Mouse (Mus musculus): ENCODE measurements around the gene Lkaaear1.
A peak's percentile ranks its signal among the peaks of the same experiment; 100 is the strongest.

Gene Lkaaear1

DNA sequence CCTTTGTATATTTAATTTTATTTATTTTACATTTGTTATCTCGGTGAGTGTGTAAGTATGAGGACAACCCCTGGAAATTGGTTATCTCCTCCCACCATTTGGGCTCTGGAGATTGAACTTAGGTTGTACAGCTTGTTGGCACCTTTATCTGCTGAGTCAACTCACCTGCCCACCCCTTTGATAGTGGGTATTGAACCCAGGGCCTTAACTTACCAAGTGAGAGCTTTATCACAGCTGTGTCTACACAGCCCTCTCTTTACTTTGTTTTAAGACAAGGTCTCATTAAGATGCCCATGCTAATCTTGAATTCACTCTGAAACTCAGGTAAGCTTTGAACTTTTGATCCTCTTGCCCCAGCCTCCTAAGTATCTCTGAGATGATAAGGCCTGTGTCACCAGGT lies 16.3 kb downstream of the Lkaaear1 start:
- no peak for DNase-seq

DNA sequence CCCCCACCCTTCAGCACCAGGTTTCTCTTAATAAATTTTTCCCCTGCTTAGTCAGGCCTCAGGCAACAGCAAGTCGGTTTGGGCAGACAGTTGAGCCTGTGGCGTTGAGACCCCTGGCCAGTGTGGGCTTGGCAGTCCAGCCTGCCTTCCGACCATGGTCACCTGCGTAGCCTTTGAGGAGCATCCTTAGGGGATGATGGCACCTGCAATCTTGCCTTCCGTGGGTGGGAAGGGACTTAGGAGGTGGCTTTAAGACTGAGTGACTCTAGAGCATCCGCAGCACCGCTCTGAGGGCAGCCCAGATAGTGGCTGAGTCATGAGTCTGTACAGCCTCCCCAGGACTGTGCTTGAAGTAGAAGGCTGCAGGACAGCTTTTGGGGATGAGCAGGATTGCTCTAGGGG lies 17.5 kb downstream of the Lkaaear1 start:
- DNase-seq = no peak

DNA sequence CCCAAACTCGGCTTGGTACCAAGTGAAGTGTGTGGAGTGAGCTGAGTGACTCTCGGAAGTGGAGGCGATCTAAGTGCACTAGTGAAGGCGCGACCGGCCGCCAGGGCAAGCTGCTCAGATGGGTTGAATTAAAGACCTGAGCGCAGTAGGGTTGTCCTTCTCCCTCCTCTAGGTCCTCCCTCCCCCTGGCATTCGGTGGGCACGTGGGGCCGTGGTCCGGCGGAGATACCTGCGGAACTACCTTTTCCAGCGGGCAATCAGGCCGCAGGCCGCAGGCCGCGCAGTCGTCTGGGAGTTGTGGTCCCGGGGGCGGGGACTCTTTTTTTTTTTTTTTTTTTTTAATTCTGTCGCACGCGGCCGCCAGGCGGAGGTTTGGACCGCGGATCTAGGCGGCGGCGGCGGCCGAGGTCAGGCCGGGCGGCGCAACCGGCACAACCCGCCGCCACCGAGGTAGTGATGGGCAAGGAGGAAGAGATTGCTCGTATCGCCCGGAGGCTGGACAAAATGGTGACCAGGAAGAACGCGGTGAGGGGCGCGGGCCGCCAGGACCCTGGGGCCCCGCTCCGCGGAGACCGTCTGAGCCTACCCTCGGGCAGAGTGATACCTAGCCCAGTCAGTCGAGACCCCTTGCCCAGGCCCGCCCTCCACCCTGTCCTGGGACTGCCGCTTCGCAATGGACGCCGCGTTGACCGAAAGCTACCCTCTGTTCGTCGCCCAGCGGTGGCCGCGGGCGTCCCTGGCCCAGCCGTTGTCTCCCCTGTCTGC lies 18.1 kb downstream of the Lkaaear1 start, which contains the start of gene Tcea2:
Gene Tcea2, plus strand, starts transcription at position 360 of the 765 bp plus-strand sequence.
- peak; percentile 78 for DNase-seq

DNA sequence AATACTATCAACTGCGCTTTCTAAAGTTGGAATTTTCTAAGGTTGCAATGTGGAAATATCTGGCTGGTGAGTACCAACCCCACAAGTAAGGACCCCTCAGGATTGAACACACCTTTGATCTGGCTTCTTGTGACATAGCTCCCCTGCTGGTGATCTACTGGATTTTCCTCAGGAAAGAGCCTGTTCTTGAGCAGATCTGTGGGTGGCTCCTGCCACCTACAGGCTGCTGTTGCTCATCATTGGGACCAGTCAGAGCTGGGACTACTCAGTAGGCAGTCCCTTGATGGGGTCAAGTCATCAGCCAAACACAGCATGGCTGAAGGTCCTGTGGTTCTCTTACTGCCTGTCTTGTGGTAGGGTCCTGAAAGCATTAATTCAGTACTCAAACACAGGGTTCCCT lies 19.5 kb downstream of the Lkaaear1 start:
- peak; percentile 89 for DNase-seq

DNA sequence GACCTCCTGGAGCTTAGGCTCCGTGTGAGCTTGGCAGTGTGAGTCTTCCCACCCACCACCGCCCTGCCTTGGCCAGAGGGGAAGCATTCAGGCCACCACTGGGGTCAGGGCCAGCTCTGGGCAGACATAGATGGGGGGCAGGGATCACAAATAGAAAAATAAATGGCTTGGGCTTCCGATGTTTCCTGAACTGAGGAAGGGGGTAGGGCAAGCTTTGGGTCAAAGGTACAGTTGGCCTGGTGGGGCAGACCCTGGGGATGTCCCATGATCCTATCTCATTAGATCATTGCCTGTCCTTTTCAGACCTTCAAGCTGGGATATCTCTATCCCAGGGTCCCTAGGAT lies 20.5 kb downstream of the Lkaaear1 start:
- DNase-seq = peak; percentile 60

DNA sequence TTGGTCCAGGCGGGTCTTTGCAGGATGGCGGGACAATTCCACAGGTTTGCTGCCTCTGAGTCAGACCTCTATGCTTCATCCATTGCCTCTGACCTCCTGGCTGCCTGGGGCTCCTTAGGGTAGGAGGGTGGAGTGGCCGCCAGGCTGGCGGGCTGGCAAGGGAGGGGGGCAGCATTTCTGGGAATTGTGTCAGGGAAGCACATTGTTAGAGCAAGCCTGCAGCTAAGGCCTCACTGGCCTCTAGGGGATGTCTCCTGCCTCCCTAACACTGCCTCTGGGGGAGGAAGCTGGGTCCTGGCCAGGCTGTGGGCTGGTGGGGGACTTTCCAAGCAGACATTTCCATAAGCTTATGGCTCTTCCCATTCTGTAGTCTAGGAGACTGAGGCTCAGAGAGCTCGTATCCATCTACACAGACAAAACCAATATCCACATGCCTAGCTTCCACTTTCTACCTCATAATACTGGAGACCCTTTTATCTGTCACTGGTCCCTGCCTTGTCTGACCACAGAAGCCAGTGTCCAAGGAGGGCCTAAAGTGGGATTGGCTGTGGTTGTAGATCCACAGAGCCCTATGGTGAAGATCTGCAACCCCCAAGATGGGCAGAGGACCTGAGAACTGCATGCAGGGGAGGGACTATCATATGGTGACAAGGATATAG lies 21.0 kb downstream of the Lkaaear1 start:
- DNase-seq = peak; percentile 82

DNA sequence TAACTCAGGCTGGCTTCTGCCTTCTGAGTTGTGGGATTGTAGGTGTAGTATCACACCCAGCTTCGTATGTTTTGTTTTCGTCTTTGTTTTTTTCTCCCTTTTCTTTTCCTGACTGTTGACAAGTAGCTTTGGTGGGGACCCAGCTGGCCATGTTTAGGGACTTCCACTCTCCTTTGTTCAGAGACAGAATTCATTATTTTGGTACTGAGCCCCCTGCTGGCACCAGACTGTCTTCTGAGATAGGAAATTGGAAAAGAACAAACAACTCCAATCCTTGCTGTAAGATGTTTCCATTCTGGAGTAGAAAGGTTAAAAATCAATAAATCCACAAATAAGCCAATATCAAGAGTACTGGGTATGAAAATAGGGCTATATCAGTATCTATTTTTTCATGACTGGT lies 21.8 kb downstream of the Lkaaear1 start:
- DNase-seq = peak; percentile 65

DNA sequence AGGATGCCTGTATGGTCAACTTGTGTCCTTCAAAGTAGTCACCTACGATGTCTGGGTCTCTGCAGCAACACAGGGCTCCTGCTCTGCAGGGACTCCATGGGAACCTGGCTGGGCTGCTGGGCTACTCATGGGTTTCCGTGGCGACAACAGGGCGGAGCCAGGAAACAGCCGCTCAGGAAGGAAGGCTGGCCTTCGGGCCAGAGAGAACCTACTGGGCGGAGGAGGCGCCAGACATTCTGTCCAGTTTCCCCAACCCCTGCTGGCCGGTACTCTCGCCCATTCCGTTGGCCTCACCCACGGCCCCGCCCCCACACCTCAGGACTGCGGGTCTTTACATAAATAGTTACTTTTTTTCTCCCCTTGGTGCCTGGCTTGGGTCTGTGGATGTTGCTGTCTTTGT lies 22.8 kb downstream of the Lkaaear1 start:
- DNase-seq = peak; percentile 89

DNA sequence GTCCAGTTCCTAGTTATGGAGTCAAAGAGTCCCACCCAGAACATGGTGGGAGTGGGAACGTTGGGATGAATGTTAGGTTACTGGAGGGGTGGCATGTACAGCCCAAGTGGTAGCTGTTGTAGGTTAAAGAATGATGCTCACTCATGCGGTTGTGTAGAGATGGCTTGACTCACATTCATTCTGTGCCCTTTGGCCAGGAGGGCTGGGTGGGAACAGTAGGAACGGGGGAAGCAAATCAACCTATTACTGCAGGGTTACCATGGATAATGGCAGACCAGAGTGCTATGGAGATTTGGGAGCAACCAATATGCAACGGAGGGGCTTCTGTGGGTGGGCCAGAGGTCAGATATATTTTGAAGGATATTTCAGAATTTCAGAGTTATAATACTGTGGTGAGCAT lies 23.3 kb downstream of the Lkaaear1 start:
- DNase-seq = no peak

DNA sequence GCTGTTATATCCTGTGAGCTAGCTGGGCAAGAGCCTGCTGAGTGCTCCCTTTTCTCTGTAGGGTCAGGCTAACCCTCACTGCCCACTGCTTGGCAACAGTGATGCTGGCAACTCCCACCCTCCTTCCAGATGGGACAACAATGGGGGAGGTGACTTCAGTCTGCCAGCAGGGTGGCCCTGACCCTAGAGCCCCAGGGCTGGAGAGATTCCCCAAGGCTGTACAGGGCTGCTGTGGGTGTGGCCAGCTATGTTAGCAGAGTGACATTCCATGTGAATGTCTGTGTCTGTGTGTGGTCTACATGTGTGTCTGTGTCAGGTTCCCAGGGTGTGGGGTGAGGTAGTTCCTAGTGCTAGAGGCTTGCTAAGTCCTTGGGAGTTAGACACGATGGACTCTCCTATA lies 24.7 kb downstream of the Lkaaear1 start:
- peak; percentile 66 for DNase-seq

DNA sequence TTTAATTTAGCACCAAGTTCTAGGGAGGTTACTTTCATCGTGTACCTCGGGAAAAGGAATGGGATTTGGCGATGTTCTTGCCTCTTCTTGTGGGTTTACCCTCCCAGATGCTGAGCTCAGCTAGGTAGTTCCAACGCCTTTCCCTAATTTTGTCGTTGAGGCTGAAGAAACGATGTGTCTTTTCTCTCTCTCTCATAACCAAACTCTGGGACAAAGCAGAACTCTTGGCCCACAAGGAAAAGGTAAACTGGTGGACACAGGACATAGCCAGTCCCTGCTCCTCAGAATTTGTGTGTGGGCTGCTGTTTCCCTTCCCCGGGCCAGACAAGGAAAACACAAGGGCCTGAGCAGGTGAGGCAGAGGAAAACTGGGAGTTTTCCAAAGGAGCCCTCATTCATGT lies 26.3 kb downstream of the Lkaaear1 start:
- DNase-seq = no peak

DNA sequence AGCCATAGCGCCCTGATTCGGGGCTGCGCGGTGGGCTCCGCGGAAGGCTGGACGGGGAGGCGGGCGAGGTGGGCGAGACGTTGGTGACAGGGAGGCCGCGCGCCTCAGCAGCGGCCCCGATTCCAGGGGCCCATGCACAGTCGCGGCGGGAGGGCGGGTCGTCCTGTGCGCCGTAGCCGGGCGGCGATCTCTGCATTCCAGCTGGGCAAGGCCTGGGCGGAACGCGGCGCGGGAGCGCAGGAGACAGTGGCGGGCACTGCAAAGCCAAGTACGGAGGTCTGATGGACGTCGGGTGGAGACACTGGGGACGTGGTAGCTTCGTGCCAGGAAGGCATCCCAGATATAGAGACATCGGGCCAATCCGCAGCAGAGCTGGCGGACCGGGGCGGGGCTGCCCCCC lies 26.9 kb downstream of the Lkaaear1 start, which contains the start of gene Sox18:
Gene Sox18, minus strand, starts transcription at position 315 of the 400 bp plus-strand sequence.
- DNase-seq = peak; percentile 78

DNA sequence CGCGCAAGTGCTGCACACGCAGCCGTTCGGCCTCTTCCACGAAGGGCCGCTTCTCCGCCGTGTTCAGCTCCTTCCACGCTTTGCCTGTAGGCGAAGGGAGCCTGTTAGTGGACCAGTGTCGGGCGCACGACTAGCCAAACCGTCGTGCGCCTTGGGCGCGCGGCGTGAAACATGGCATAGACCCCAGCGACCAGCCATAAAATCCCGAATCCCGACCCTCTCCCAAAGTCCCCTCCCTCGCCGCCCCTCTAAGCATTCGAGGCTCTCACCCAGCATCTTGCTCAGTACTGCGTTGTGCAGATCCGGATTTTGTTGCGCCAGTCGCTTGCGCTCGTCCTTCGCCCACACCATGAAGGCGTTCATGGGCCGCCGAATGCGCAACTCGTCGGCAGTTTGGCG lies 27.3 kb downstream of the Lkaaear1 start:
- DNase-seq = no peak

DNA sequence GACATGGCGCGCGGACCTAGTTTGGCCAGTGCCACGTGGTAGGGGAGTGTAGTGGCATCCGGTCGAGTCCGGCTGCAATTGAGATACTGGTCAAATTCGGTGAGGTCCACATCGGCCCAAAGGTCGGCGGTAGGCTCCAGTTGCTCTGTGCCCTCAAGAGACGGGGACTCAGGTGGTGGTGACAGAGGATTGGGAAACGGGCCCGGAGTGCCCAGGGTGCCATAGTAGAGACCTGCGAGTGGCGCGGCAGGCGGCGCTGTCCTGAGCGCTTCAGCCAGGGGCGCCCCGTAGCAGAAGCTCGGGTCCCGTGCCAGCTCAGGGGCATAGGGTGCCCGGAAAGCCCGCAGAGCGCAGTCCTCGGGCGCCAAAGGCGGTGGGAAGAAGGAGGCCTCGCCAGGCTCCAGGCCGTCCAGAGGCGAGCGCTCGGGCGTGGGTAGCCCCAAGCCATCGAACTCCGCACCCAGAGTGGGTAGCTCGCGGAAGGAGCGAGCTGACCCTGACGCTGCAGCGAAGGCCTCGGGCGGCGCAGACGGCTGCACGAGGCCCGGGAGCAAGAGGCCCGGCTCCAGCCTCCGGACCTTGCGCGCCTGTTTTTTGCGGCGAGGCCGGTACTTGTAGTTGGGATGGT lies 27.8 kb downstream of the Lkaaear1 start:
- peak; percentile 40 for DNase-seq

DNA sequence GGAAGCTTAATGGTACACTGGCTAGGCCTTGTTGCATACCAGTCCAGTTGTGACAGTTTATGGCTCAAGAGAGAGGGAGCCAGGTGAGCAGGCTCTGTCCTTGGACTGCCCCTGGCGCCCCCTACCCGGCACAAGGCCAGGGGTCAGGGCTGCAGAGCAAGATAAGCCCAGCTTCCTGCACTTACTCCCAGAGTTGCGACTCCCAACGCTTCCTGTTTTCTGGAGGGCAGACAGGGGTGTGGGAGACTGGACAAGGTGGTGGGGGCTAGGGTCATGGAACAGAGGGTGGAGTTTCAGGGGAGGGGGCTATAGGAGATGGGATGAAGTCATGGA lies 35.0 kb downstream of the Lkaaear1 start:
- peak; percentile 86 for DNase-seq

DNA sequence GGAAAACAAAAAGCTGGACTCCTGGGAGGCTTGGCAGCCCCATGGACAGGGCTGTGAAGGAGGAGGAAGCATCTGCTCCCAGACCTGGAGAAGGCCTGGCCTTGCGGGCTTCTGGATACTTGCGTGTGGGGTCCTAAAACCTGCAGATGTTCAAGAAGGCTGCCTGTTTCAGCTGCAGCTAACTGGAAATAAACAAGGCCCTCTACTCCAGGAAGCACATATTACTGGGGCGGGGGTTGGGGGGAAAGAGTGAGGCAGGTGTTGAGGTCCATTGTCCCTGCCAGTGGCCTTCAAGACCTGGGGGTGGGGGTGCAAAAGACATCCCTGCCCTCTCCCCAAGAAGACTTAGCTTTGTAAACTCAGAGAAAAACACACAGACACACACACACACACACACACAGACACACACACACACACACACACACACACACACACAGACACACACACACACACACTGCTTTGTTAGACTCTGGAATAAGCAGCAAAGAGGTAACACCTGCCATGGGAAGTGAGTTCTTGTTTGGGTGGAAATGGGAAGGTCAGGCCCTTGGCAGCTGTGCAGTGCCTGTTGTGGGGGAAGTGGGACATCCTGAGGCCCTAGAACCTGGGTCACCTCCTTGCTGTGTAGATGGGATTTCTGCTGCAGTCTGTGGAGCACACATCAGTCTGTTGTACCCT lies 35.5 kb downstream of the Lkaaear1 start:
- DNase-seq = peak; percentile 53

DNA sequence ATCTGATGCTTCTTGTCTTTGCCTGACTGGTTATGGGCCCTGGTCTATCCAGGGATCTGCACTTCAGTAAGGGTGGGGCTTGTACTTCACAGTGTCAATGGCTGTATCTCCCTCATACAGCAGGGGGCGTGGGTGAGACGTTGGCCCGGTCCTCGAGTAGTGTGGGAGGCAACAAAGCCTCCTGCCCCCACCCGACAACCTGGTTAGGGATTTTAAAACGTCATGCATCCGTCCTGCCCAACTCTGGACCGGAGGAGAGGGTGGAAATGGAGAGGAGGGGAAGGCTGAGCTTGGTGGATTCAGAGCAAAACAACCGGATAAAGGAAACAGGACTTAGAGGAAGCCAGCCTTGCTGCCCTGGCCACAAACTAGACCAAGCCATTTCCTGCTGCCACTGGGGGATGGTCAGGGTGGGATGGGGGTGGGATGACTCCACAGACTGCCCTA lies 38.6 kb downstream of the Lkaaear1 start:
- DNase-seq = peak; percentile 96

DNA sequence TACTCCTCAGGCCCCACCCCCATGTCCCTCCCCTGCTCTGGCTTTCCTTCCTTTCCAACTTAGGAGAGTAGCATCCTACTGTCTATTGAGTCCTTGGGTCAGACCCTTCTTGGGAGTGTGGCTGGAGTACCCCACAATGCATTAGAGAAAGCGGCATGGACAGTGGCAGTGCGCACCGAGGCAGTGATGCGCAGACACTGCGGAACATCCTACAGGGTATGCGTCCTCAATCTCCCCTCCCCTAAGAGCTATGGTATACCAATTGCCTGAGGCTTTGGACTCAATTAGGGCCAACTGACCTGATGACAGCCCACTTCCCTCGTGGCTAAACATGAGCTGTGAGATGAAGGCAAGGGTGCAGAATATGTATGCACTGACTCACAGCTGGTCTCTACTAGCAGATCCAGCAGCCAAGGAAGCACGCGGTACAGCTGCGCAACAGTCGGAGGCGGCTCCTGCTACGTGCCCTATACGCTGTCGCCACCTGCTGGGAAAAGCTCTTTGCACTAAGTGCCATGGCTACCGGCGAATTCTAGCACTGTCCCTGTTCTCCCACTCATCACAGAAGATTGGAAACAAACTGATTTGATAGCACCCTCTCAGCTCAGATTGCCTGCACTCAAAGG lies 39.2 kb downstream of the Lkaaear1 start:
- DNase-seq = peak; percentile 84

DNA sequence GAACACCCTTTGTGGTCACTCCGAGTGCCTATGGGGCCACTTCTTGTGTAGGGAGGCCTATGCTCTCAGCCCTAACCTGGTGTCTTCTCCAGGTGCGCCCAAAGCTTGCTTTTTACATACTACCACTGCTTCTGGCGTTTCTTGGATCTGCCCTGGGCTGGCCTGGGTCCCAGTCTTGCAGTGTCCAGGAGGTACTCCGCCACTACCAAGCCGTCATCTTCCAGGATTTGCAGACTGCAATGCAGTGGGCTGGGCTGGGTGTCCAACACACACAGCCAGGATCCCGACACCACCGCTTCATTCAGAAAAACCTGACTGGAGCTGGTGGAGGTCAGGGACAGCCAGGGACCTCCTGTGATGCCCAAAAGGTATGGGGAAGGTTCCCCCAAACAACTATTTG lies 39.7 kb downstream of the Lkaaear1 start:
- no peak for DNase-seq

DNA sequence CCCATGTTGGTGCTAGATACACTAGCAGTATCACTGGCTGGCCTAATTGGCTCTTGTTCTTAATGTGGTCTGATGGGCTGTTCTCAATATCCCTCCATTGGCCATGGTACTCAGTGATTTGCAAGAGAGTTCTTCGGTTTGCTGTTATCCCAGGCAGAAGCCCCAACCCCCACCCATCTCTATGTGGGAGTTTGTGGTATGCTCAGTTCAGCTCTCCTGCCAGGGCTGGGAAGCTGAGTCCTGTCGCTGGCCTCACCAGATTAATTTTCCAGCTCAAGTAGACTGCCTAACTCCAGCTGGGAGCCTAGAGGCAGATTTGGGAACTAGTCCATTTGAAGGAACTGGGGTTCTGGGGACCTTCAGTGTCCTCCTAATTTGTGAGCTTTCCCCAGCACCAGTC lies 40.8 kb downstream of the Lkaaear1 start:
- no peak for DNase-seq

DNA sequence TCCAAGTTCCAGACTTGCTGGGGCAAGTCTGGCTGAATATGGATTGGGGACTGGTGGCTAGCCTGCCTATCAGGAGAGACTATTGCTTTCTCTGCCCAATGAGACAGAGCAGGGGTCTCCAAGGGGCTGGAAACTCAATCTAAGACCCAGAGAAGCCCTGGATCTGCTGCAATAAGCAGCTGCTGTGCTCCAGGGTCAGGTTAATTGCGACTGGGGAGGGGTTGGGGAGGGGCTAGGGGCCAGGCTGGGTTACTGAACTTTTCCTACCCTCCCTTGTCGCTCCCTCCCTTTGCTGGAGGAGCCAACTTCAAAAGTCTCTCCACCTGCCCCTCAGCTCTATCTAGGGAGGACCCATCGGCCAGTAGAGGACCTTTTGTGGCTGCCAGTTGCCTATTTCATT lies 41.5 kb downstream of the Lkaaear1 start, which contains the start of gene Gm29797:
Gene Gm29797, plus strand, starts transcription at position 301 of the 400 bp plus-strand sequence.
- no peak for DNase-seq

DNA sequence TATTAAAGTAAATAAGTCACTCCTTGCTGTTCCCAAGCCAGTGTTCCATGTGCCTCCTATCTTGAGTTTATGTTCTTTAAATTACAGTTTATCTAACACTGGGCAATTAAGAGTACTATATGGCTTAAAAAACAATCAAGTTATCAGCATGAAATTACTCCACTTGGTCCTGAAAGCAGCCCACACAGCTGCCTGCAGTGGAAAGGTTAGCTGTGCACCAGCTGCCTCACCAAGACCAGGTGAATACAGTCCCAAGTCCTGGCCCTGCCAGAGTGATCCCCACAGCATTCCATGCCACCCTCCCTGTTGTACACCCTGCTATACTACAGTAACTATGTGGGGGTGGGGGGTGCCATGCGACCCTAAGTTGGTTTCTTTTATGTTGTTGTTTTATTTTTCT lies 44.7 kb downstream of the Lkaaear1 start:
- no peak for DNase-seq

DNA sequence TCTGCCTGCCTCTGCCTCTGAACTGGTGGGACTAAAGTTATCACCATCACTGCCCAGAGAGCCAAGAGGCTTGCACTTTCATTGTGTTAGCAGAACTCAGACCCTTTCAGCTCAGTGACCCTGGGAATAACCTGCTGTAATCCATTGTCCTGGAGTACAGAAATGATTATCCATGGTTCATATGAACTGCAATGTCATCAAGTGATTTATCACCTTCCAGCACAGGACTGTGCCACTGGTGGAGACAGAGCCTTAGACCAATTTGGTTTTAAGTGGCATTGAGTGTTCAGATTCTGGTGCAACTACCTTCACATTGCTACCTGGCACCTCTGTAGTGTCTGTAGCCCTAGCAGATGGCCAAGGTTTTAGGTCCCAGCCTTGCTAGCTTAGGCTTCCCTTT lies 45.2 kb downstream of the Lkaaear1 start:
- no peak for DNase-seq

Data from lung, postnatal 10 days (tissue).